Mouse (Mus musculus): Measurements from ENCODE around the gene Loxl3.

DNA sequence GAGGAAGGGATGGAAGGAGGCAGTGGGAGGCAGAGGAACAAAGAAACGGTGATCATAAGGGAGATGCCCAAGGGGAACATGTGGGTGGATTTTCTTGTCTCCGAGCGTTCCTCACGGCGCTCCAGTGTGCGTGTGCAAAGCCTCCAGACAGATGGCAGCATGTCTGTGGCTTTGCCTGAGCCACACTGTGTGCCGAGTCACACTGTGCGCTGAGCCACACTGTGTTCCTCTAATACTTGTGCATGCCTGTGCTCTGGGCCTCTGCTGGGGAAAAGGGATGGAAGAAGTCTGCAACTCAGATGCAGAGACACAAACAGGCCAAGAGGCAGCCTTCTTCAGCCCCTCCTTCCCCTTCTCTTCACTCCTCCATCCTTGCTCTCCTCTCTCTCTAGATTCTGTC is 6.7 kb upstream of the Loxl3 start:
- no peak for TF ChIP-seq CTCF (IDR thresholded peaks at IDR 0.05; ENCODE audit: extremely low read depth, insufficient read depth, insufficient read length, insufficient replicate concordance)
- no peak for TF ChIP-seq POLR2A (IDR thresholded peaks at IDR 0.05; ENCODE audit: low read depth, low read length)
